Mouse (Mus musculus) cerebellum, adult 2 months (tissue): Measurements from ENCODE around the gene Traf4.

Source experiments
- CTCF ChIP-seq: fragments of 200-500 bp; IDR thresholded peaks from 2 replicates; pipeline ENCODE4 v1.5.1; 2011; ENCODE audit warnings: low read depth, mild to moderate bottlenecking, control low read depth, low read length, moderate library complexity, borderline replicate concordance; ENCODE audit not compliant: insufficient read depth
- POLR2A ChIP-seq: fragments of 200-500 bp; IDR thresholded peaks from 2 replicates; pipeline ENCODE4 v1.6.1; 2011; ENCODE audit warnings: low read length, control low read depth, borderline replicate concordance; ENCODE audit not compliant: insufficient read depth

DNA sequence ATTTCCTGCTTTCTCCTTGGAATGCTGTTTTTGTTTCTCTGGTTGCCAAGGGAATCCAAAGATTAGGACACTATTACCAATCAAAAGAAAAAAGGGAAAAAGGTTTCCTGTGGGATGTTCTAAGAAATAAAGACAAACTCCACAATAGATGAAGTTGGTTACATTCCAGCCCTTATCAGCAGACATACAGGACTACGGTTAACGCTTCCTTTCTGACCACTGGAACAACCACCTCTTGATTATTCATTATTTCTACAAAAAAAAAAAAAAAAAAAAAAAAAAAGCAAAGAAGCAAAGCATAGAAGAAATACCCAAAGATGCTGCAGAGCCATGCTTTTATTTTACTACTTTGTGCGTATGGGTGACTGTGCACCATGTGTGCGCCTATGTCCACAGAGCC is 42.6 kb downstream of the Traf4 start:
- TF ChIP-seq POLR2A (no peak), CTCF (no peak)
